Mouse (Mus musculus): ENCODE measurements around the gene Gm44579.

DNA sequence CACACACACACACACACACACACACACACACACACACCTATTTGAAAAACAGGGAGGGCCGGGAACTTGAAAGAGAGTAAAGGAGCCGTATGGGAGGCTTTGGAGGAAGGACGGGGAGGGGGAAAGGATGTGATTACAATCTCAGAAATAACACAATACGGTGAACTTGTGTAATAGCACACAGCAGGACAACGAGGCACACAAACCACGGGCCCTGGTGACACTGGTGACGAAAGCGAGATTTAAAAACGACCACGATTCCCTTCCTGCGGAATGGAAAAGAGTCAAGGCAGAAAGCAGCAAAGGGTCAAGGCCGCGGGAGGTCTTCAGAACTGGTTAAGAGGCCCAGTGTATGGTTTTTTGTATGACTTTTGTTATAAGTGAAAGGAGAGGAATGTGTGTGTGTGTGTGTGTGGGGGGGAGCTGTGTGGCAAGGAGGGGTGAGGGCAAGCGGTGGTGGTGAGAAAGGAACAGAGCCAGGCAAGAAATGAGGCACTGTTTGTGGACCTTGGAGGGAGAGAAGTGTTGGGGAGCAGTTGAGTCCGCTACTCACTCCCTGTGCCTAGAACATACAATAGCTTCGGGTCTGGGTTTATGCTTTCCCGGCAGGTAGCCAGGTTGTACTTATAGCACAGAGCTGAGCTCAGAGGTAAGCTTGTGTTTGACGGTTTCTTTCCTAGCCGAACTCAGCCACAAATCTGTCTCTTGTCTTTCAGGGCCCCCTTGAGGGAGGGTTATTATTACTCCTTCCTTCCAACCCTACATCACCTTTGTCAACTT, 59.6 kb downstream of the Gm44579 start:
- TF ChIP-seq CTCF (IDR thresholded peaks at IDR 0.05; ENCODE audit: low read depth, low read length) (no peak), POLR2A (IDR thresholded peaks at IDR 0.05; ENCODE audit: extremely low read depth, insufficient read depth, low read length) (no peak)

All from liver, adult 2 months (tissue).